Mouse (Mus musculus) ovary, postnatal 10 days (tissue): ENCODE measurements around the gene Pomt1.

ENCODE experiments used
- DNase-seq: peaks from one replicate; pipeline ENCODE4 v3.0.0; 2022; ENCODE audit warnings: low spot score

Gene Pomt1

GRCm38 (mm10) chr2:32221577-32221976, 14.8 kb upstream of the Pomt1 start:
- no peak for DNase-seq

- DNase-seq: no peak
These were observed 14.3 kb upstream of the Pomt1 start for GRCm38 (mm10) chr2:32222057-32222456.

- no peak for DNase-seq
These were observed 957 bp upstream of the Pomt1 start for GRCm38 (mm10) chr2:32235433-32235832.

- DNase-seq: no peak
These were observed 534 bp downstream of the Pomt1 start for GRCm38 (mm10) chr2:32236760-32237487.

GRCm38 (mm10) chr2:32237571-32237970, 1.2 kb downstream of the Pomt1 start:
- no peak for DNase-seq

GRCm38 (mm10) chr2:32238708-32239435, 2.5 kb downstream of the Pomt1 start:
- no peak for DNase-seq

GRCm38 (mm10) chr2:32240591-32240990, 4.2 kb downstream of the Pomt1 start:
- no peak for DNase-seq

GRCm38 (mm10) chr2:32242986-32243385, 6.6 kb downstream of the Pomt1 start:
- no peak for DNase-seq

GRCm38 (mm10) chr2:32246741-32247140, 10.4 kb downstream of the Pomt1 start:
- no peak for DNase-seq

GRCm38 (mm10) chr2:32248377-32249361, 12.3 kb downstream of the Pomt1 start:
- DNase-seq: no peak

GRCm38 (mm10) chr2:32251791-32252527, 15.6 kb downstream of the Pomt1 start:
- no peak for DNase-seq

GRCm38 (mm10) chr2:32252658-32253057, 16.3 kb downstream of the Pomt1 start:
- no peak for DNase-seq

- no peak for DNase-seq
These were observed 17.0 kb downstream of the Pomt1 start for GRCm38 (mm10) chr2:32253352-32253751.

- no peak for DNase-seq
These were observed 18.2 kb downstream of the Pomt1 start for GRCm38 (mm10) chr2:32254563-32254962.

GRCm38 (mm10) chr2:32256273-32256672, 19.9 kb downstream of the Pomt1 start:
- no peak for DNase-seq

GRCm38 (mm10) chr2:32258887-32259533, 22.6 kb downstream of the Pomt1 start:
- DNase-seq: no peak

- DNase-seq: peak; percentile 66
These were observed 23.4 kb downstream of the Pomt1 start, which contains the start of gene Uck1 for GRCm38 (mm10) chr2:32259657-32260417. Gene Uck1 (minus strand): TSS chr2:32260159.

- DNase-seq: no peak
These were observed 24.2 kb downstream of the Pomt1 start for GRCm38 (mm10) chr2:32260635-32261034.

GRCm38 (mm10) chr2:32275823-32276222, 39.4 kb downstream of the Pomt1 start:
- DNase-seq: no peak

GRCm38 (mm10) chr2:32282289-32282688, 45.9 kb downstream of the Pomt1 start:
- no peak for DNase-seq
